Comparison of ENCODE assay signal across 13 mouse cellular contexts in genomic region chr2:72908191-72908910, GRCm38 (mm10).
DNase-seq lines count a peak whose midpoint lies in the region; ATAC-seq and TF ChIP-seq lines count a peak whose summit lies in the region.
"Had no signal": no experiment of that assay in that cellular context is flagged by ENCODE, and none has a peak within 500 bp of the region (broad histone marks: within the 10 kb centered on the region; RNA-seq: fewer than 3 reads in every experiment).

No protein-coding gene starts in this region.

- H3K4me3 ChIP-seq in heart, embryonic 12.5 days: no peak overlapping the region
- no peak overlapping the region for H3K4me3 ChIP-seq in intestine, embryonic 16.5 days (ENCODE audit: low read length)
- no peak overlapping the region for H3K4me3 ChIP-seq in liver, embryonic 14.5 days (ENCODE audit: insufficient read depth in 1 of 2, low read depth in 2 of 2, low read length in 2 of 2)
- no peak overlapping the region for H3K4me3 ChIP-seq in layer of hippocampus, adult 2 months
- H3K4me3 ChIP-seq: hindbrain, embryonic 10.5 days had no signal

- no peak for TF ChIP-seq EP300 in liver, embryonic 14.5 days (IDR thresholded peaks at IDR 0.05; ENCODE audit: low read depth)

- no peaks in the 10 kb centered on the region for H3K36me3 ChIP-seq in heart, embryonic 12.5 days
- no peaks in the 10 kb centered on the region for H3K36me3 ChIP-seq in intestine, embryonic 16.5 days (ENCODE audit: control insufficient read depth, insufficient read depth, low read length)
- H3K36me3 ChIP-seq in liver, embryonic 14.5 days (replicated peaks; ENCODE audit: control insufficient read depth, insufficient read depth, low read depth): no peaks in the 10 kb centered on the region
- H3K36me3 ChIP-seq: hindbrain, embryonic 10.5 days had no signal

- WGBS in heart, embryonic 12.5 days: 78% methylated on average over 20 of the region's 20 CpGs
- 51% methylated on average over 20 of the region's 20 CpGs for WGBS in intestine, embryonic 16.5 days
- WGBS in liver, embryonic 14.5 days (ENCODE audit: insufficient replicate concordance): 68% methylated on average over 20 of the region's 20 CpGs

- H3K9me3 ChIP-seq in heart, embryonic 12.5 days (replicated peaks): no peaks in the 10 kb centered on the region
- no peaks in the 10 kb centered on the region for H3K9me3 ChIP-seq in intestine, embryonic 16.5 days (ENCODE audit: control insufficient read depth, low read length)
- H3K9me3 ChIP-seq in liver, embryonic 14.5 days (ENCODE audit: control insufficient read depth, low read length): no peaks in the 10 kb centered on the region
- H3K9me3 ChIP-seq: hindbrain, embryonic 10.5 days had no signal

- H3K27me3 ChIP-seq in heart, embryonic 12.5 days (replicated peaks): no peaks in the 10 kb centered on the region
- H3K27me3 ChIP-seq in intestine, embryonic 16.5 days (replicated peaks; ENCODE audit: control insufficient read depth, insufficient read depth, low read length): no peaks in the 10 kb centered on the region
- no peaks in the 10 kb centered on the region for H3K27me3 ChIP-seq in liver, embryonic 14.5 days (ENCODE audit: control insufficient read depth, insufficient read depth, low read length)

- no peak overlapping the region for H3K9ac ChIP-seq in heart, embryonic 12.5 days
- no peak overlapping the region for H3K9ac ChIP-seq in intestine, embryonic 16.5 days (ENCODE audit: low read depth, low read length)
- no peak overlapping the region for H3K9ac ChIP-seq in liver, embryonic 14.5 days (replicated peaks)

- no peak for ATAC-seq in heart, embryonic 12.5 days (ENCODE audit: insufficient number of reproducible peaks, low FRiP score)
- ATAC-seq in intestine, embryonic 16.5 days: peak; percentile 59
- peak; percentile 50; the same call in 1 of the 2 replicates for ATAC-seq in liver, embryonic 14.5 days (ENCODE audit: insufficient read depth)
- ATAC-seq: midbrain, embryonic 16.5 days had no signal

- TF ChIP-seq CTCF in liver, embryonic 14.5 days (IDR thresholded peaks at IDR 0.05; ENCODE audit: low read depth): no peak
- TF ChIP-seq CTCF in layer of hippocampus, adult 2 months (conservative IDR thresholded peaks at IDR 0.05): no peak

- H3K4me2 ChIP-seq in heart, embryonic 12.5 days: no peak overlapping the region
- peak overlapping the region; percentile 9; the same call in 1 of the 2 replicates for H3K4me2 ChIP-seq in intestine, embryonic 16.5 days (ENCODE audit: low read depth, low read length)
- H3K4me2 ChIP-seq in liver, embryonic 14.5 days (ENCODE audit: low read depth): 0 out of 2 replicates have a peak overlapping the region, but pooled peaks have one; percentile 13

- H3K4me1 ChIP-seq in heart, embryonic 12.5 days (replicated peaks): no peaks in the 10 kb centered on the region
- peaks cover 3% of the 10 kb centered on the region for H3K4me1 ChIP-seq in intestine, embryonic 16.5 days (ENCODE audit: control insufficient read depth, insufficient read depth, low read length)
- H3K4me1 ChIP-seq in liver, embryonic 14.5 days (replicated peaks; ENCODE audit: control insufficient read depth in 2 of 2, insufficient read depth in 2 of 2, low read length in 1 of 2): peaks cover 0 to 4% of the 10 kb centered on the region in 2 experiments; a peak in 2 of 4 replicates

- H3K27ac ChIP-seq in heart, embryonic 12.5 days (ENCODE audit: poor library complexity, severe bottlenecking): no peak overlapping the region
- H3K27ac ChIP-seq in intestine, embryonic 16.5 days (ENCODE audit: low read length): no peak overlapping the region
- no peak overlapping the region; the same call in 1 of the 2 replicates for H3K27ac ChIP-seq in liver, embryonic 14.5 days
- H3K27ac ChIP-seq in layer of hippocampus, adult 2 months: no peak overlapping the region
- H3K27ac ChIP-seq: hindbrain, embryonic 10.5 days had no signal

- peak; percentile 89 for DNase-seq in heart, adult 11 months
- peak; percentile 16 for DNase-seq in ES-CJ7 (ENCODE audit: low read depth, low spot score)
- DNase-seq in liver, embryonic 14.5 days (ENCODE audit: low read depth in 3 of 3, low spot score in 3 of 3): peak; percentile 2 to 32 (median 12)
- DNase-seq in layer of hippocampus, adult 2 months (ENCODE audit: low spot score in 2 of 2): no peak
- DNase-seq in frontal cortex, postnatal 14 days (ENCODE audit: low spot score in 2 of 2): no peak
- no peak for DNase-seq in spleen, adult 12 weeks (ENCODE audit: low spot score)
- DNase-seq: cerebellum, postnatal 10 days; gastrocnemius, postnatal 25 days; lung, postnatal 10 days had no signal

Comparison
In these comparisons a context has a peak if more than half of its experiments do, and no peak if none do; other contexts are left out.
1. DNase-seq: peak in heart, adult 11 months (single experiment), ES-CJ7 (single experiment) and liver, embryonic 14.5 days (3 of 3); none in layer of hippocampus, adult 2 months (0 of 2), frontal cortex, postnatal 14 days (0 of 2) and spleen, adult 12 weeks (single experiment).